Mouse (Mus musculus): Measurements from ENCODE around the gene Kcnf1. TPM values are rescaled to one million over a fixed set of nuclear protein-coding genes. Genes with fewer than 3 reads are reported as not detected.

Gene Kcnf1
- 10 to 100 TPM; 26.8 to 29.6 TPM for total RNA-seq (2021)
- long read RNA-seq, full-length matches to known transcripts, result 17 of 17 reads
- long read RNA-seq, partial matches to known transcripts, result 0 of 17 reads
- long read RNA-seq, other reads (novel, unspliced or antisense), result 0 of 17 reads

DNA sequence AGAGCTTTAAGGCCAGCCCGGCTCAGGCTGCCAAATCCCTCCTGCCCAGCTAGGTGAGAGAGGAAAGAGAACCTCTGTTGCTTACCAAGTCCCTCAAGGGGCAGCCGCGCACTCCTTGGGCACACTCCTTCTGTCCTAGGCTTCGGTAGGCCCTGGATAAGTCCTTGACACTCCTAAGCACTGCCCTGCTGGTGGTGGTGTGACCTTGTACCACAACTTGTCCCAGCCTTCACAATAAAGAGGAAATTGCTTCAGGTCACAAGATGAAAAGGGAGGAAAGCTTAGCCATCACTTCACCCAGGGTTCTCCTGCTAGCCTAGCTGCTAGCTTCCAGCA is at the start of gene Kcnf1:
Kcnf1 (minus strand) TSS at position 132 of the 336 bp plus-strand sequence.
- DNase-seq (ENCODE audit: low spot score in 2 of 2), result no peak

DNA sequence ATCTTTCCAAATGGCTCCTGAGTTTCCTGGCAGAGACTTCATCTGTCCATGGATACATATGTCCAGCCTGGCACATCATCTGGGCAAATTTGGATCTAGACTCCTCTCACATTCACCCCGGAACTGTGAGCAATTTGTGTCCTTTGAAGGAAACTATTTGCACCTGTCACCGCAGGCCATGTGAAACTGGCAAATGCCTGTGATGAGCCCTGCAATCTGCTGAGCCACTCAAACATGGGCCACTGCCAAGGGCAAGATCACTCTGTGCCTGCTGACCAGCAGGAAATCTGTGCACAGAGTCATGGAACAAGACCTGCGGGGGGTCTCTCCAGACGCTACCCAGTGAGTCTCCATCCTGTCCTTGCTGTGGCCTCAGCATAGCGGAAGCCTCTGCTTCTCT is 48.3 kb upstream of the Kcnf1 start:
- DNase-seq (ENCODE audit: low spot score in 2 of 2), result no peak

DNA sequence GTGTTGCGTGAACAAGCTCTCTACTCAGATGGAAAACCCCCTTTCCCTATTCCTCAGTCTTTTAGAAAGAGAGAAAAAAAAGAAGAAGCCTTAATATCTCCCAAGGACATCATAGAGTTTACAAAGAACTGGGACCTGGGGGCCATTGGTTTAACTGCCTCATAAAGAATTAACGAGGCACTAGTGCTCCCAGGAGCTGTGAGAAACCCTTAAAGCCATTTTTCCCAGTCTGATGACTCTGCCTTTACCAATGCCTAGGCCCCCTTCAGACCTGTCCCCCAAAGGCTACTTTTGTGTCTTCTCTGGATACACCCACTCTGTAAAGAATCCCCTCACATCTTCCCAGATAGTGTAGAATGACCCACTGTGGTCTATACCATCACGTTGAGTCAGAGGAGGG is 46.4 kb upstream of the Kcnf1 start:
- DNase-seq (ENCODE audit: low spot score in 2 of 2), result no peak

DNA sequence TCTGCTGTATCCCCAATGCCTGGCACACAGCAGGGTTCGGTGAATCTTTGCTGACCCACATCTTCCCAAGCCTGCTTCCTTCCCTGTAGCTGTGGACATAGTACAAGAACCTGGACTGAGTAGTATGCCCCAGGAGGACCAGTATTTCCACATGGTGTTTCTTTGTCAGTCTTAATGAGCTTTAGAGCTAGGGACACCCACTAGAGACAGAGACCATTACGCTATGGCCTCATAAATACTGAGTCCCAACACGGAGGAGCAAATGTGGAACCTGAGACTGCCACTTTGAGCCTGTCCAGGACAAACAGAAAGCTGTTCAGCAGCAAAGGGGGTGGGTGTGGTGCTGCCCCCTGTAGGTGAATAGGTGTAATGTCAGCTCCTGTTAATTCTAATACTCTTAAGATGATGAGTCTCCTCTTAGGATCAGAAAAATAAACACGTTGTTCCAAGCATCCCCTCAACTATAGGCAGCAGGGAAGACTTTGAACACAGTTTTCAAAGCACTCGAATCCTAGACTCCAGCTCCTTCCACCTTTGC is 45.3 kb upstream of the Kcnf1 start:
- no peak for DNase-seq (ENCODE audit: low spot score in 2 of 2)

DNA sequence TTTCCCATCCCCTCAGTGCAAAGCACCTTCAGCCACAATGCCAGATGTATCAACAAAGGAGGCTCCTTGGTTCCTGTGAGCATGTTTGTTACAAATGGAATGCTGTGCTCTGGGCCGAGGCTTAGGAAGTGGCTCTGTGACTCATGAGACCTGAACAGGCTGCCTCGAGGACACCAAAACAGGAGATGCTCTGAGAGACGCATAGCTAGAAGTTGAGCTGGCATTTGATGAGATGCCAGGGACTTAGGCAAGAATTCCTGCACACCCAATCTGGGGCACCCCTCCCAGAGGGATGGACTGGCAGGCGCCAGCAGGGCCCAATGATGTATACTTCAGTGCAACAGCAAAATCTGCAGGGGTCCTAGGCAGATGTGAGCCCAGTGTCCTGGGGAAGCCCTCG is 43.9 kb upstream of the Kcnf1 start:
- no peak for DNase-seq (ENCODE audit: low spot score in 2 of 2)

DNA sequence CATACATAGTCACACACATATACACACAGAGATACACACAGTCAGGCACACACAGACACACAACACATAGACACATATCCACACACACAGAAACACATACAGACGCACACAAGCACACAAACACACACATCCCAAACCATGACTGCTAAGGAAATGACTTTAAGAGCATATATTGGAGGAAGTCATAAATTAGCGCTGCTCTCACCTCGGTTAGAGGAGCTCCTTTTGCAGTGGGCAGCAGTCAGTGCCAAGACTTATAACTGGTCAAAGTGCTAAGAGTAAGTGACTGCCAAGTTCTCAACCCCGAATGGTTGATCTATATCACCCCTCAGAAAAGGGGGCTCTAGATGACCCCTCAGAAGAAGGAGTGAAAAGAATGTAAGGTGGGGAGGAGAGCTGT is 42.4 kb upstream of the Kcnf1 start:
- no peak for DNase-seq (ENCODE audit: low spot score in 2 of 2)

DNA sequence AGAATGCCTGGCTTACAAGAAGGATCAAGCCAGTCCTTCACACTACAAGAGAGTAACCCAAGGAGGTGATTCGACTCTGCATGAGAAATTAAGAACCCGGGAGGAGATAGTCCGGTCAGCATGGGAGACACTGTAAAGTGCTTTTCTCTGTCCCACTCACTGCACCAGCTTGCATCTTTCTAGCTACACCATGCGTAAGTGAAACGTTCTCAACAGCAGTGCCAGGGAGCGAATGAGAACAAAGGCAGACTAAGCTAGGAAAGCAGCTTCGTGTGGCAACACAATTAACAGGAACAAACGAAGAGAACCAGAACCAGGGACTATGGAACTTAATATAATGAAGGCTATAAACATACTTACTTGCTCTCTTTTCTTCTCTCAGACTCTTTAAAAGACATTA is 41.7 kb upstream of the Kcnf1 start:
- DNase-seq (ENCODE audit: low spot score in 2 of 2), result no peak

DNA sequence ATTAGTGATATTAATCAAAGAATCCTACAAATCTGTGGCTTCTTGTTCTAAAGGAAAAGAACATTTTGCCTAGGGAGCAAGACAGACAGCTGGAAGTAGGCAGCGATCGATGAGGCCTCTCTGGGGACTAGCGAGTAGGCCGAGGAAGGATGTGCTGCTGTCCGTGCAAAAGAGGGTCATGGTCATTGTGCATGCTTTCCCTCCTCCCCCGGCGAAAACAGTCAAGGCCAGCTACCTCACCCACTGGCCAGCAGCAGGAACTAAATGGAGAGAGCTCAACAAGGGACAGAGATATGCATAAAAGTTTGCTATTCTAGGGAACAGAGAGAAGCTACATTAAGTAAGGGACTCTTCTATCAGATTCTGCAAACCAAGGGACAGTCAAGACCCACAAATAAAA is 39.1 kb upstream of the Kcnf1 start:
- DNase-seq (ENCODE audit: low spot score in 2 of 2), result no peak

DNA sequence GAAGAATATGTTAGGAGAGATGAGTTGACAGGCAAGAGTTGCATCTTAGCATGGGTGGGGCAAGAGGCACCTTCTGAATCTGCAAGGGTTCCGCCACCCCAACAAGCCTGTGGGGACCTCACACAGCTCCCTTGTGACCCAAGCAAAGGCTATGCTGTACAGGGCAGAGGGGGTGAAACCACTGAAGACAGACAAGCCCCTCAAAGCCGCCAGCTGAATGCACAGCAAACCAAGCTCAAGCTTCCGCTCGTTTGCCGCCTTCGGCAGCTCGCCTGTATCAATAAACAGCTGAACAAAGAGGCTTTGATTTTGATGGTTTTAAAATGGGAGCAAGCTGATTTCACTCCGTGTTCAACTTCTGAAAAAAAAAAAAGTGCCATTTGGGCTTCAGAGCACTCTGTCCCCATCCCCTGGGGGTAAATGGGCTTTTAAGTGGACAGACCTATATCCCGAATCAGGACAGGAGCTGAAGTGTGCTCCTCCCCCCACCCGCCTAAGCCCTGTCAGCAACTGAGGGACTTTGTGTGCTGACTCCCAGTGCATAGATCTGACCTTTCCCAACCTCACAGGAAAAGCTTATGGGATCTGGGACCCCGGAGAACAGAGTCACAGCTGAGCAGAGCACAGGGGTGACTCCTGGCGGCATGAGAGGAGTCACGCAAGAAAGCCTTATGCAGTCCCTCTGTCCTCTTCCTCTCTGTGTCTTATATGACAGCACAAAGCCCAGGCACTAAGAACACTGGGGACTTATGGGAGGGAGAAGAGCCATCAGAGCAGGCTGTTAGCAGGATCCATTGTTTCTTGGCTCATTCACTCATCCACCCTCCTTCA is 26.0 kb upstream of the Kcnf1 start:
- DNase-seq (ENCODE audit: low spot score in 2 of 2), result no peak

DNA sequence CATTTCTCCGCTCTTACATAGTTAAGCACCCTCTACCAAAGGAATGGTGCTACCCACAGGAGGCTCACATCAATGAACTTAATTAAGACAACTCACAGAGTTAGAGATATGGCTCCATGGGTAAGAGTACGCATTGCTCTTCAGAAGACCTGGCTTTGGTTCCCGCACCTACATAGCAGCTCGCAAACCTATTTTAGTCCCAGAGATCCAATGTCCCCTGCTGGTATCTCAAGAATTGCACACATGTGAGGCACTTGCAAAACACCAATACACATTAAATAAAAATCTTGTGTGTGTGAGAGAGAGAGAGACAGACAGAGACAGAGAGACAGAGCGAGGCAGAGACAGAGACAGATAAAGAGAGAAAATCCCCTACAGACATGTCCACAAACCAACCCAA is 21.9 kb upstream of the Kcnf1 start:
- no peak for DNase-seq (ENCODE audit: low spot score in 2 of 2)

DNA sequence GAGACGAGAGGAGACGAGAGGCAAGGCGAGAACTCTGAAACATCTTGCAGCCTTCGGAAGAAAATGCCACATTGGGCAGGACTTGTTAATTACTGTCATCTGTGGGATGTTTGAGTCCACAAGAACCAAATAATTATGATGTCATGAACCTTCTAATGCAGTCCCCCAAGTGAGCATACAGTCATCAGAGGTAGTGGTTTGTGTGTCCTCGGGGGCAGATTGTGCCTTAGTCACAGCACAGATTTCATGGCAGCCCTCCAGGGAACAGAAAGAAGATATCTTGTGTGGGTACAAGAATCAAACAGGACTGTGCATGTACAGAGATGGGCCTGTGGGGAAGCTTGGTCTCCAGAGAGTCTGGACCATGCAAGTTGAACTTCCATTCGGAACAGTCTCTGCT is 17.5 kb upstream of the Kcnf1 start:
- DNase-seq (ENCODE audit: low spot score in 2 of 2), result no peak

DNA sequence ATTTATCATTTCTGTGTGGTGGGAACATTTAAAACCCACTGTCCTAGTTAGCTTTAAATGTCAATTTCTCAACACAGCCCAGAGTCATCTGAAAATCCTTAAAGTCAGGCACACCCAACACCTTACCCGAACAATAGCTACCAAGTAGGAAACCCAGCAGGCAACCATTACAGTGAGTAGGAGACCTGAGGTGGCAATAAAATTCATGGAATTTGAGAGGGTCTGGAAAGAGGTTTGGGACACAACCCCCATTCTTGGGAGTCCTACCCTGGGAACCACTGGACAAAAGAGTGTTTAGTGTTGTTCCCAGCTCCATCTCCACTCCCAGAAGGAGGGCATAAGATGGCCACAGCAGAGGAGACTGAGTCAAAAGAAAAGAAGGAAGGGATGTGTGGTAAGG is 16.6 kb upstream of the Kcnf1 start:
- no peak for DNase-seq (ENCODE audit: low spot score in 2 of 2)

DNA sequence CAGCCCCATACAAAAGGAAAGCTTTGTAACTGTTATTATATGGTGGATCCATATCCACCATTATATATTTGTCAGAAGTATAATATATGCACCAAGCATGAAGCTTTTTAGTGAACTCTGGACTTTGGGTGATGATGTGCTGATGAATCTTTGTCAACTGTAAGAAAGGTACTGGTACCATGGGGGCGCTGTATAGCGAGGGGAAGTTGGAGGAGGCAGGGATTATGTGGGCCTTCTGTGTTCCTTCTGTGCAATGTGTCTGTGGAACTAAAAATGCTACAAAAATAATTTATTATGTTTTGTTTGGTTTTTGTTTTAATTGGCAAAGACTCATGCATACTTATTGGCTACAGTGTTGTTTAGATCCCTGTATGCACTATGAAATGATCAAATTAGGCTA is 16.2 kb upstream of the Kcnf1 start:
- DNase-seq (ENCODE audit: low spot score in 2 of 2), result no peak

DNA sequence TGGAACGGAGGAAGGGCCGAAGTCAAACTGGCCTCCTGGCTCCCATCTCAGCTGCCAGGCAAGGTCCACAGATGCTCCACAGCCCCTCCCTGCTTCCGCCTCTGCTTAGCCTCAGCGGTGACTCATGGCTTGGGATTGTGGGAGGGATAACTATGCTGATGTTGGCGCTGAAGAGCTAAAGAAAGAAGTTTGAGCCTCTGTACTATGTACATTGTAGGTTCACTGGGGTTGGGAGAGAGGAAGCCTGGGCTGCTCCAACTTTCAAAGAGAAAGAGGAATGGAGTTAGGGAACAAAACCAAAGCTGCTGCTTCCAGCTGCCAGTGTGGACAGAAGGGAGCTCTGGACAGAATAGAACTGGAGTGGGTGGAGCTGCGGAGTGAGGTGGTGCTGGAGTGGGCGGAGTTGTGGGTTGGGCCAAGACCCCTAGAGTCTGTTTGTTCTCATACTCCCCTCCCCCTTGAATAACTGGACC is 7.7 kb upstream of the Kcnf1 start:
- no peak for DNase-seq (ENCODE audit: low spot score in 2 of 2)

DNA sequence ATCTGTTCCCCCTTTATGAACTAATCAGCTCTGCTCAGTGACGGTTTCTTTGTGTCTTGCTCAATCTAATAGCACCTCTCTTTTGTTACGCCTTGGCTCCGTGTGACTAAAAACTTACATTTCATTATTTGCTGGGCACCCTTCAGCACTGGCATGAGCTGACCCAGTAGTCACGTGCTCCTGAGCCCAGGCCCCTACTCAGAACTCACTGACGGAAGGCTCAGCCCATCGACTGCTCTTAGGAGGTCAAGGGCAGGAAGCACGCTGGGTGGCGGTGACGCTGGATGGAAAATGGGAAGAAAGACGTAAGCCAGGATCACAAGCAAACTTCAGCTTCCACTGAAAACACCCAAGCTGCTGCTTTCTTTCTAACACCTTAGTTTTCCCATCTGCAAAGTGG is 7.1 kb upstream of the Kcnf1 start:
- DNase-seq (ENCODE audit: low spot score in 2 of 2), result no peak

DNA sequence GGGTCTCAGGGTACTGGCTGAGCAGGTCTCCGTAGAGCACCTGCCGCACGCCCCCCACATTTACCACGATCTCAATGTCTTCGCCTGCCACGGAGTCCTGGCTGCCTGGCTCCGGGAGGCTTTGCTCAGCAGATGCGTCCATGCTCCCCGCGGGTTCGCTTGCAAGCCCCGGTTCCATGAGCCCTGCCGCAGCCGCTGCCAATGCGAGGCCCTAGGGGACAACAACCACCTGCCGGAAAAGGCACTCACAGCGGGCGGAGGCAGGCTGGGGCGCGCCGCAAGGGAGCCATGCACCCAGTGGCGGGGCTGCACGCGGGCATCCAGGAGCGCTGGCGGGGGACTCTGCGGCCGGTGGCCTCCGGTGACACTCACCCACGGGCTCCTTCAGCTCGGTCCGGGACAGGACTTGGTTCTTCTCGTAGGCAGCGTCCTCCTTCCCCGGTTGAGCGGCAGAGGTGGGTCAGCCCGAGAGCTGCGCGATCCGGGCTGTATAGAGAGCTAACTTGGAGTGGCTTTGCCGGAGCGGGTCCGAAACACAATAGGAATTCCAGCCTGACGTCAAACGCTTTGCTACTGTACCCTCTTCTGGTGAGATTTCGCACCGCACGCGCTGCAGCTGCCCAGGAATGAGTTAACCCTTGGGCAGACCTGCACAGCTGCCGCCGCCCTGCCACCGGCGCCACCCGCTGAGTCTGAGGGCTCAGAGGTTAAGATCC is 489 bp downstream of the Kcnf1 start:
- DNase-seq (ENCODE audit: low spot score in 2 of 2), result peak; percentile 71 to 80

DNA sequence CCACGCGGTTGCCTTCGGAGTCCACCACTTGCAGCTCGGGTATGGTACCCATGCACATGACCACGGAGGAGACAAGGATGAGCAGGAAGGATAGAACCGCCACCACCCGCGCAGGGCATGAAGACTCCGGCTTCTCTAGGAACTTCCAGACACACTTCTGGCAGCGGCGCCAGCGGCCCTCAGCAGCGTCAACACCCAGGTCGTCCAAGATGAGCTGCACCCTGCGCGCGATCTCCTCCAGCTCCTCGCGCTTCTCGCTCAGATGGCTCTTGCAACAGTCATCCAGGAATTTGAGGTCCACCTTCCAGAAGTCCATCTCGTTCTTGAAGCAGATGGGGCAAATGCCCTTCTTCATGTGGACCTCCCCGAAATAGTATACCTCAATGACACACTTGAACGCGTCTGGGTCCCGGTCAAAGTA is 1.1 kb downstream of the Kcnf1 start:
- DNase-seq (ENCODE audit: low spot score in 2 of 2), result no peak

DNA sequence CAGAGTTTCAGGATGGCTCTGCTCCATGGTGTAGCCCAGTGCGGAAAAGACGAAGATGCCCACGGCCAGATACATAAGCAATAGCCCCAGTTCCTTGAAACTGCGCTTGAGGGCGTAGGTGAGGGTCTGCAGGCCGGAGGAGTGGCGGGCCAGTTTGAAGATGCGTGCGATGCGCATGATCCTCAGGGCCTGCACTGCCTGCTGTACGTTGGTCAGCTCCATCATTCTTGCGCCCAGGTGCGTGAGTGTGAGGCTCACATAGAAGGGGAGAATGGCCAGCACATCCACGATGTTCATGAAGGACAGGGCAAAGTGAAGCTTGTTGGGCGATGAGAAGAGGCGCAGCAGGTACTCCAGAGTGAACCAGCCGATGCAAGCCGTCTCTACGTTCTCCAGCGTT is 1.6 kb downstream of the Kcnf1 start:
- DNase-seq (ENCODE audit: low spot score in 2 of 2), result no peak

DNA sequence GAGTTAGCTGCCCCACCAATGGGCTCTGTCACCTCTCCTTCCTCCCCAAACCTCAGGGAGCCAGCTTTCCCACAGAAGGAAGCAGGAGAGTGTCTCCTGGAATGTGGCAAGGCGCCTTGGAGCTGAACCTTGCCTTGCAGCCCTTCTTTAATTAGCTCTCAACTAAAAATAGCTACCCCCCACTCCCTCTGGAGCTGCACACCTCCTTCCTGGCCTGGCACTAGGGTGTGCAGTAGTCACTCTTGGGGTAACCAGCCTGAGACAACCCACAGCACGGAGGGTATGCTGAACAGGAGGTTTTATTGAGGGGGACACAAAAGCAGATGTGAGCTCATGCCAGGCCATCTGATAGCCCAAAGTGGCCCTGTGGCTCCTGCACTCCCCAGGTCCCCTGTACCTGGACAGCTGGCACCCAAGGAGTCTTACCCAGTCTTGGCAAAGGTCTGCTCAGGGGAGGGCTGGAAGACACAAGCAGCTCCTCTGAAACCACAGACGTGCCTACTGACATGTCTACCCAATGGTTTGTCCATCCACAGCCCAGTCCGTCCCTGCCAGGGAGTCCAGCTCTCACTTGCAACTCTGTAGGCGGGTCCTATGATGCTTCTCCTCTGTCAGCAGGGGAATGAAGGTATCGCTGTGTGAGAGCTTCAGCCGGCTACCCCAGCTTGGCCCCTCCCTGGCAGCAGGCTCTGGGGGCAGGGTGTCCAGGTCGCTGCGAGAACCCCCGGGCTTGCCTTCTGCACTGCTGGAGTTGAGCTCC is 2.4 kb downstream of the Kcnf1 start:
- DNase-seq (ENCODE audit: low spot score in 2 of 2), result no peak

DNA sequence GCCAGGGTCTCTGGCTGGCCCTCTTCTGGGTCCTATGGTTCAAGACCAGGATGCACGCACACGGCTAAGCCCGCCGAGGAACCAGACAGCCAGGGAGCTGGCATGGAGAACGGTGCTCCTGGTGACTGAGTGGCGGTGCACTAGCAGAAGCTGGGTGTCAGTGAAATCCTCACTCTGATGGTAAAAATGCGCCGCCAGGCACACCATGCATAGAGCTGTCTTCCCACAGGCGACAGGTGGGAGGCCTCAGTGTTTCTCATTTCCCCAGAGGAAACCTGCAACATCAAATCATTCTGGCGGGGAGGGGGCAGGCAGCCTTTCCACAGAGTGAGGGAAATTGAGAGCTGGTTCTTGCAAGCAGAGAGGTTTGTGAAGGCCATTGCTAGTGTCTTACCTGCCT is 6.3 kb downstream of the Kcnf1 start:
- no peak for DNase-seq (ENCODE audit: low spot score in 2 of 2)

DNA sequence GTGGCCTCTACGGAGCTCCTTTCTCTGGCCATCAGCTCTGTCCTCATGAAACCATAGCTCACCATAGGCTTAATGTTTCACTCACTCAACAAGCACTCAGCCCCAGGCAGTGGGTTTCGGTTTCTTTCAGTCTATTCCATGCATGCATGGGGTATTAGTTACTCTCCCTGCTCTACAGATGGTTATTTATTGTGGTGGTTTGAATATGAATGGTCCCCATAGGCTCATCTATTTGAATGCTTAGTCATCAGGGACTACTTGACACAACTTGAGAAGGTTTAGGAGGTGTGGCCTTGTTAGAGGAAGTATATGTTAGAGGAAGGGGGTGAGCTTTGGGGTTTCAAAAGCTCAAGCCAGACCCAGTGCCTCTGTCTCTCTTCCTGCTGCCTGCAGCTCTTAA is 10.6 kb downstream of the Kcnf1 start:
- no peak for DNase-seq (ENCODE audit: low spot score in 2 of 2)

DNA sequence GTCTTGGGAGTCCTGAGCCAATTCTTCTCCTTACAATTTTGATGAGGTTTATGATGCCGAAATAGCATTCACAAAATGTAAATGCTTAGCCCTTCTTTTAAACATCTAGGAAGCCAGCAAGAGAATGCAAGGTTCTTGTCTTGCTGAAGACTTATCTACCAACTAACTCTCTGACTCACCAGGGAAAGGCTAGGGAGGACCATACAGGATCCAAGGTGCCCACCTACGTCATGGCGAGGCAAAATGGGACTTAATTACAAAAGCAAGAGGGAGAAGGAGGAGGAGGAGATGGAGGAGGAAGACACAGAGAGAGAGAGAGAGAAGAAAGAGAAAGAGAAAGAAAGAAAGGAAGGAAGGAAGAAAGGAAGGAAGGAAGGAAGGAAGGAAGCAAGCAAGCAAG is 12.7 kb downstream of the Kcnf1 start:
- DNase-seq (ENCODE audit: low spot score in 2 of 2), result no peak
